ENCODE assay signal across 16 mouse cellular contexts in the genomic region with DNA sequence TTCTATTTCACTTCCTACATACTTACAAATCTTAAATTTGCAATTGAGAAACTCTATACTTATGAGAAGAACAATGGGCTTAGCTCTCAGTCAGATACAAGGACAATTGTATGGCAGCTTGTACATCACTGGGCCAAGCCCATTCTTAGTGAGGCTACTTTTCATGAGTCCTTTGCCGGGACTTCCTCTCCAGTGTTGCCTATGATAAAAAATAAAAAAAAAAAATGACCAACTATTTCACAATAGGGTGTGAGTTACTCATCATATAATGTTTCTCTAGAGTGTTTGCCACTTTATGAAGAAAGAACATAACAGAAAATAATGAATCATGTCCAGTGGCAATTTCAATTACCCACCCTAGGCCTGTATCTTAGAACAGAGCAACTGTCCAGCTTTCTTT.
"Had no signal": no experiment of that assay in that cellular context is flagged by ENCODE, and none has a peak within 500 bp of the region (broad histone marks: within the 10 kb centered on the region; RNA-seq: fewer than 3 reads in every experiment).

No protein-coding gene starts in this region.

- H3K4me2 ChIP-seq: liver, embryonic 13.5 days; midbrain, embryonic 13.5 days had no signal

- ATAC-seq: intestine, postnatal 0 days; midbrain, embryonic 13.5 days; midbrain, embryonic 16.5 days had no signal

- H3K4me1 ChIP-seq: liver, embryonic 13.5 days had no signal

- H3K36me3 ChIP-seq: liver, embryonic 13.5 days; midbrain, embryonic 13.5 days had no signal

- H3K4me3 ChIP-seq: liver, embryonic 13.5 days; midbrain, embryonic 13.5 days had no signal

- H3K27ac ChIP-seq: kidney, postnatal 0 days; liver, embryonic 13.5 days; midbrain, embryonic 13.5 days; stomach, postnatal 0 days had no signal

- DNase-seq: kidney, adult 2 months; kidney, postnatal 25 days; liver, embryonic 13.5 days; lung, adult 2 months; lung, postnatal 36 days; right cerebral cortex, adult 18-20 months; right cerebral cortex, postnatal 14 days; right cerebral cortex, postnatal 4 days; thymus, adult 2 months; thymus, postnatal 14 days; thymus, postnatal 4 days had no signal

- H3K9me3 ChIP-seq: liver, embryonic 13.5 days; midbrain, embryonic 13.5 days had no signal

- H3K27me3 ChIP-seq: liver, embryonic 13.5 days; midbrain, embryonic 13.5 days had no signal

- H3K9ac ChIP-seq: liver, embryonic 13.5 days; midbrain, embryonic 13.5 days had no signal
